Mouse (Mus musculus): ENCODE measurements around the gene Slc1a7.

Gene Slc1a7

DNA sequence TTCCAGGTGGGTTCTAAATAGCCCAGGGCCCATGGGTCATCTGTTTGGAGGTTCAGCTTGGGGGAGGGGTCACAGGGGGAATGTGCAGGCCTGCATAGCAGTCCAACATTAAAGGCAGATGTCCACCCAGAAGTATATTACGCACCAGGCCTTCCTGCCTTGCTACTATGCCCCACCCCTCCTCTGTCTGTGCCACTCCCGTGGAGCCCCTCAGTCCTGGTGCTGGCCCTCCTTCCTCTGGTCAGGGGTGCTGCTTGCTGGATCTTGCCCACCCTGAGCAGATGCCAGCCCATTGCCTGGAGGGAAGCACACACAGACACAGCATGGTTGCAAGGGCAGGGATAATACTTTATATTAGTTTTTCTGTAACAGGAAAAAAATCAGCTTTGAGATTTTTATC, 46.3 kb downstream of the Slc1a7 start:
- DNase-seq (ENCODE audit: low spot score in 2 of 2): no peak

DNA sequence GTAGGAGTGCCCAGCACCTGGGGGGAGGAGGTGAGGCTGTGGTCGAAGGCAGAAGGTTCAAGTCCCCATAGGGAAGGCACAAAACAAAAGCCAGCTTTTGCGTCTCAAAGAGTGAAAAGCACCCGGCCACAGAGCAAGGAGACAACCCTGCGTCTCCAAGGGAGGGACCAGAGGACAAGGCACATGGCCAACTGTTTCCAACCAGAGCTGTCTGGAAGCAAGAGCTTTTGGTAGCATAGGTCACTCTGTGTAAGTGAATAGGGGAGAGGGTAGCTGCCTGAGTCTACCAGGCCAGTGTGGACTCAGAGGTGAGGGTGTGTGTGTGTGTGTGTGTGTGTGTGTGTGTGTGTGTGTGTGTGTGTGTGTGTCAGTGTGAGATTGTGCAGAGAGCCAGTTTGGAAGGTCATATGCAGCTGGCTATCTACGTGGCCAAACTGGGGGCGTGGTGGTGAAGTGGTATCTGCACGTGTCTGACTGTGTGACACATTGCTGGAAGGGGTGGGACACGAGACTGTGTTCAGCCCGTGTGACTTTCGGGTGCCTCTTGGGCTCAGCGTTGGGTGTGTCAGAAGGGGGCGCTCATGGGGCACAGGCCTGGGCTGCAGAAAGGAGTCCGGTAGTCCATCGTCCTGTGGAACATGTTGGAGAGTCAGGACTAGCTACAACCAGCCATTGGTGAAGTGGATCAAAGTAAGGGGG, 47.1 kb downstream of the Slc1a7 start:
- no peak for DNase-seq (ENCODE audit: low spot score in 2 of 2)

DNA sequence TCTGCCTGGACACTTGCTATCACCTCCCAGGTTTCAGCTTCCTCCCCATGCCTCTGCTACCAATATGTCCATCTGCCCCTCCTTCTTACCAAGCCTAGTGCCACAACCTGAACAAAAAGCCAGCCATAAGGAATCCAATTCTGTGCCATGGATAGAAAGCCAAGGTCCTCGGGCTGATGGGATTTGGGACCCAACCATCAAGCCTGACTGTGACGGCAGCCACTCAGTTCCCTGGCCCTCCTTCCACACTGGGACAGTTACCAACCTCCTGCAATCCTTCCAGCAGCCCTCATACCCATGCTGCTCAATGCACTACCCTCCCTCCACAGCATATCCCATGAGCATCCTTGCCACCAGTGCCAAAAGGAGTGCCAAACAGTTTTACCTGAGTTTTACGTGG, 48.2 kb downstream of the Slc1a7 start:
- no peak for DNase-seq (ENCODE audit: low spot score in 2 of 2)

DNA sequence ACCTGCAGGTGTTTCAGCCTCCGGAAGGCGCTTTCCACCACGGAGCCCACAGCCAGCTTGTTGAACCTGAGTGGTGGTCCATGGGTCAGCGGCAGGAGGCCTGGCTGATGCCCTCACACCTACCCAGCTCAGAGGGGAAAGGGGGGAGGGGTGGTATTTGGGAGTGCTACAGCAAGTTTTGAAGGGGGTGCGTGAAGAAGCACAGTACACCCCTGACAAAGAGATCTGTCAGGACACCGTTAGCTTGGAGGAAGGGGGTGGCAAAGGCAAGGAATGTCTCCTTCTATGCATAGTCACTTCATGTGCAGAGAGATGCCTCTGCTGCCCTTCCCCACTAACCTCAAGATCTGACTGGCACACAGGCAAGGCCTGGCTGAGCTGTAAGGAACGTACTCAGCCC, 49.7 kb downstream of the Slc1a7 start:
- DNase-seq (ENCODE audit: low spot score in 2 of 2): no peak

DNA sequence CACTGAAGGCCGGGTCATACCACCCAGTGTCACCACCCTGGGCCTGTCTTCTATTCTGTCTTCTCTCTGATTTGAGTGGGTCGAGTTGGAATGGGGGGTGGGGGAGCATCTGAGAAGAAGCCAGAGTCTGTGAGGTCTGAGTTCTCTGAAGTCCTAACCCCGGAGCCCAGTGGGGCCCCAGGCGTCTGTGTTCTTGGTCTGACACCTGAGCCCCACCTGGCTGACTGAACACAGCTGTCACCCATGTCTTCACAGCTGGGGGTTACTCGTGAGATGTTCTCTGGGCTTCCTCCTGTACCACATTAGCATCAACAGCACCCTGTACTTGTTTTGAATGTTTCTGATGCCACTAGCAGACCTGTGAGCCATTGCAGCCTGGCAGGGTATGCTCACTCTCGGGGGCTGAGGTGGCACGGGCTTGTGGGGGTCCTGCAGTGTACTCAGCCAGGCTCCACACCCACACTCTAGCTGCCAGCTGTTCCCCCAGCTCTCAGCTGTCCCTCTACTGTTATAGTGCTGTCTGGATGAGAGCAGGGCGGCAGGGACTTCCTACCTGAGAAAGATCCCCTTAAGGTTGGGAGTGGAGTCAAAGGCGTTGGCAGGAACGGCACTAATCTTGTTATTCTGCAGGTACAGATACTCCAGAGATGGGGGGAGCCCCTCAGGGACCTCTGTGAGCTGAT, 50.2 kb downstream of the Slc1a7 start:
- no peak for DNase-seq (ENCODE audit: low spot score in 2 of 2)

DNA sequence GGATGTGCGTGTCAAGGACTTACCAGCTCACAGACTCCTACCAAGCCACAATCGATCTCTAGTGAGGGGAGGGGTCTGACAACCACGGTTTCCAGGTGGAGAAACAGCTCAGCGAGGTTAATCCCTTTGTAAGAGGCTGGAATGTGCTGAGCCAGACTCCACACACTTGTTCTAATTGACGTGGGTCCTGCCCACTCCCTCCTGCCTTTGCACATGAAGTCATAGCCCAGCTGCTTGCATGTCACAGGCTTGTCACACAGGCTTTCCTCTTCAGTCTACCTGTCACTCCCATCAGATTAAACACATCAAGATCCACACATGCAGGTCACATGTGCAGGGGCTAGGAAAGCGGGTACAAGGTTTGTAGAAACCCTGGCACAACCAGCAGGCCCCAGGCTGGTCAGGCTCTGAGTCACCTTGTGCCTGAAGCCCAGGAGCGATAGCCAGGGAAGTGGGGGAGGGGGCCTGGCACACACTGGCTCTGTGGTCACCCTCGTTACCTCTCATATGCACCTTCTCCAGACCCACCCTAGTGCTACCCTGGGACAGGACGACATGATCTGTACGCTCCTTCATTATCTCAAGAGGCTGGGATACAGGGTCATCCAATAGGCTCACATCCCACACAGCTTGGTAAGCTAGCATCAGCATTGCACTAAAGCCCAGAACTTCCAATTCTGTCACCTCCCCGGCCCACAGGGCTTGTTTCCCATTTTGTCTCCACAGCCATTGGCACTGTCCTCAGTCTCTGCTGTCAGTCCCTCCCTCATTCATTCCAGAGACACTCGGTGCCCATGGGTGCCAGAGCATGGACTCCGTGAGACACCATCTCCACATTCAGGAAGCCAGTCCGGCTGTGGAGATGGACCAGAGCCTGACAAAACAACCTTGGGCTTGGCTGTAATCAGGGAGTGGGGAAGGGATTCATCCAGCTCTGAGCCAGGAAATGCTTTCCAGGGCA, 51.1 kb downstream of the Slc1a7 start:
- DNase-seq (ENCODE audit: low spot score in 2 of 2): peak; percentile 31 to 48

DNA sequence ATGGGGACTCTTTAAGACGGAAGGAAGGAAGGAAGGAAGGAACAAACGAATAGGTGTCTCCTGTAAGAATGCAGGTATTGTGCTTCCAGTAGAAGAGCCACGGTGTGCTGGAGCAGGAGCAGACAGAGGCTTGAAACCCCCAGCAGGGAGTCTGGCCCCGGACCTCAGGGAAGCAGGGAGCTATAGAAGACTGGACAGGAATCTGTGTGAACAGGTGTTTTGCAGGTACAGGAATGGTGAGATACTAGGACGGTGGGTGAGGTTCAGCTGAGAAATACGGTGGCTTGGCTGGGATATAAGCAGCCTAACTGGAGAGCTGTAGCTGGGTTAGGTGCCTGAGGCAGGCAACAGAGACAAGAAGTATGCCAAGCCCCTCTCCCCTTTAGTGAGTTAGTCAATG, 52.0 kb downstream of the Slc1a7 start:
- DNase-seq (ENCODE audit: low spot score in 2 of 2): no peak

DNA sequence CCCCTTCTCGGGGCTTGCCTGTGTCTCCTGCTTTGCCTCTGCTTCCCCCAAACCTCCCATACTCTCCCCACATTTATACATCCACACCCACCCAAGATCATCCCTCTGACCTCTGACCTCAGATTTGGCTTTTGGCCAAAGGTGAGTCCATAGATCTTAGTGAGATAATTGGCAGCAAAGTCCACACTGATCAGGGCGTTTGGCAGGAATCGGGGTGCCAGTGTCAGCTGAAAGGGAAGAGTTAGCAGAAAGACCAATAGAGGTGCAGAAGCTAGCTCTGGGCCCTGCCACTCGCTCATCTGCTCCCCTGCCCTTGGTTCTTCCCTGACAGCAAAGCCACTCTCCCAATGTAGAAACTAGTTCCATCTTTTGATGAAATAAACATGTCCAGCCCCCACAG, 55.1 kb downstream of the Slc1a7 start:
- DNase-seq (ENCODE audit: low spot score in 2 of 2): no peak

DNA sequence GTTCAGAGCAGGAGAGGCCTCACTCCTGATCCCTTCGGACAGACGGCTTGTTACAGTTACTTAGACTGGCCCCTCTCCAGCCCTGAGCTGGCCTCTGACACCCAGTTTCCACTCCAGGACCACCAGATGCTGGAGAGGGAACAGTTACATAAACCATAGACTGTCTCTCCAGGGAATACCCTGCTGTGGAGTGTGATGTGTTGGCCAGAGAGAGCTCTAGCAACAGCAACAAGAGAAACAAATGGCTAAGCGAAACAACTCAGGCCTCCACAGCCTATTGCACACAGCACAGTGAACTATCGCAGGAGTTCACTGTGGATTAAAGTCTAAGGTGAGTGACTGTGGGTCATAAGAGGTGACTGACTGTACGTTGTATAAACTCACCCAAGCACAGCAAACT, 56.5 kb downstream of the Slc1a7 start:
- no peak for DNase-seq (ENCODE audit: low spot score in 2 of 2)

DNA sequence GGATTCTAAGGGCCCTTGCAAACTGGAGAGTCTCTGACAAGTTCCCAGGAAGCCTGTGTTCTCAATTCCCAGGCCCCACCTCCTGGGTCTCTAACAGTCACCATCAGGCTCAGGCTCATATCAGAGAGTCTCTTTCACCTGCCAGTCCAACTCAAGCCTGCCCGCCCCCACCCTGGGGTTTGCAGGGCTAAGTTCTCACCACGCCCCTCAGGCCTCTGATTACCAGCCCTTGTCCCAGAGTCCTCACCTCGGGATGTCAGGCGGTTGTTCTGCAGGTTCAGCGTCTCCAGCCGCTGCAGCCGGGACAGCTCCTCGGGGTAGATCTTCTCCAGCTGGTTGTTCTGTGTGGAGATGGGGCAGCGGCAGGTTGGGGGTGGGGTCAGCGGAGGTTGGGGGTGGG, 57.1 kb downstream of the Slc1a7 start:
- no peak for DNase-seq (ENCODE audit: low spot score in 2 of 2)

DNA sequence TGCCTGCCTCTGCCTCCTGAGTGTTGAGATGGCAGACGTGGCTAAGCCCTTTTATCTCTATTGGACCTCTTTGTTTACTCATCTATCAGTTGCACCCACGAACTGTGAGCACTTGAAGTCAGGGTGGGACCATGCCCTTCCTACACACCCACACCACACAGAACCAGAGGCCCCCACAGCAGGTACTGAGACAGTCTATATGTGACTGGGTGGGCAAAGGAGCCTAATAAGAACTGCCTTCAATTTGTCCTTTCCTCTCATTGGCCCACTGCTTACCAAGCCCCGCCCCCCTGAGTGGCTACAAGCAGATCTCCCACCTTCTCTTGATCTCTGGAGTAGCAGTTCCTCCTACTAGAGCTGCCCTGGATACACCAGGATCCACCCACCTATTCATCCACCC, 58.1 kb downstream of the Slc1a7 start:
- no peak for DNase-seq (ENCODE audit: low spot score in 2 of 2)

DNA sequence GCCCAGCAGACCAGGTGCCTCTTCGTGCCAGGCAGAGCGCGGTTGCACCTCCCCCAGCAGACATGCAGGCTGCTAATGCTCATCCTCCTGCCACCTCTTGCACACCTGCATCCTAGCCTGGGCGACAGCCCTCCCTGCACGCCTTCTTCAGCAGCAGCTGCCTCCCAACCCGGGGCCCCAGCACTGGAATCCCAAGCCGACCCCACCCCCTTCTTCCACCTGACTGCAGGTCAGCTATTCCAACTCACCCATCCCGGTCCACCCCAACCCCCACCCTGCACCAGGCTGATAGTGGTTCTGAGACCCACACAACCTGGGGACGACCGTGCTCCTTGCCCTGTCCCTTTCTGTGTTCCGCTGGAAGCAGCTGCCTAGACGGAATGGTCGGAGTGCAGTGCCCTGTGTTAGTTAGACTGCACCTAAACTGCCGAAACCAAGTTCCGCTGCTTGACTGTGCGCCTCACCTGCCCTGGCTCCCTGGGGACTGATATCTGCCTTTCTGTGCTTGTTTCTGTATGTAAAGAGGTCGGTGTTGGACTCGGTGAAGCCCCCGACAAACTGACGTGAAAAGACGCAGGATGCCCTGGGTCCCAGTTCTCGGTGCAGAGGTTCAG, 62.9 kb downstream of the Slc1a7 start:
- no peak for DNase-seq (ENCODE audit: low spot score in 2 of 2)

DNA sequence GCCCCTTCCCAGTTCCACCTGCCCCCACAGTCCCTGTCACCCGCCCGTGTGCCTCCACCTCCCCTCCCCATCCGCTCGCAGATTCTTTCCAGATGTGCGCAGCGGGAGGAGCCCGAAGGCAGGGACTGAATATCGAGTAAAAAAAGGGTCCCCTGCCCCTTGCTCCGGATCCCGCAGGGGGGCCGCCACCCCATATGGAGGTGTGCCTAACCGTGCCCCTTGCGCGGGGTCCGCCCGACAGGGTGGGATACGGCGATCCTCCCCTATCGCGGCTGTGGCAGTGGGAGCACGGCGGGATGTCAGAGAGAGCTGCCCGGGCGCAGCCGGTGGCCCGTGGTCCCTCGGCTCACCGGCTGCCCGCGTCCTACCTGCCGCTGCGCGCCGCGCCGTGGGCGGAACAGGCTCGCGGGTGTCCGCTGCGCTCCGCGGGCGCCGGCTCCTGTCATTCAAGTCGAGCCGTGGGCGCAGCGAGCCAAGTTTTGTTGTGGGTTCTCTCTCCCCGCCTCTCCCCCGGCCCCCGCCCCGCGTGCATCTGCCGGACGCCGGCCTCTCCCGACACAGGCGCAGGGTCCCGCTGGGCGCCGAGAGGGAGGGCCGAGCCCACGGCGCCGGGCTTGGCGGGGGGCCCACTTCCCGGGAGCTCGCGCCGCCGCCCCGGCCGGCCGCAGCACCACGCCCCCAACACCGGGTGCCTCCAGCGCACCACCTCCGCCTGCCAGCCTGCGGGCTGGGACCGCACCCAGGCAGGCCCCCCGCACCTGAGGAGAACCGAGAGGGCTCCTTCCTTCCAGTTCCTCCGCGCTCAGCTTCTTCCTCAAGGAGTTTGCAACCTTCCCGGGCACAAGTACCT, 63.6 kb downstream of the Slc1a7 start:
- peak; percentile 60 to 70 for DNase-seq (ENCODE audit: low spot score in 2 of 2)

DNA sequence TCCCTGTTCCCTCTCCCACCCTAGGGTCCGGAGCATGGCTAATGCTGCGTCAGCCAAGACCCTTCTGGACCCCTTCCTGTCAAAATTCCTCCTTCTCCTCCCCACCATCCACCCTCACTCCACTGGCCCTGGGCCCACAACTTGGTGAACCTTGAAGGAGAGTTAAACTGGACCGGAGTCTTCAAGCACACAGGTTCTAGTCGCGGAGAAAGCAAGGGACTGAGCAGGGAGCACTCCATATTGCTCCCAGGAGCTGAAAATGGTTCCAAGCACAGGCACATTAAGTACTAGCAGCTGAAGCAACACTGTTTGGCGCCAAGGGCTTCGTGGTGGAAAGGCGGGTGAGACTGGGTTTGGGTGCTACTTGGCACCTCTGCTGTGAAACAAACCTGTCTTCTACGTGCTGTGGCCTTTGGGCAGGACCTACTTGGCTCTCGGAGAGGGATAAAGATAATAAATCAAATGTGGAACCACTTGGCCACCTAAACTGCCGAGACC, 64.3 kb downstream of the Slc1a7 start:
- DNase-seq (ENCODE audit: low spot score in 2 of 2): no peak

DNA sequence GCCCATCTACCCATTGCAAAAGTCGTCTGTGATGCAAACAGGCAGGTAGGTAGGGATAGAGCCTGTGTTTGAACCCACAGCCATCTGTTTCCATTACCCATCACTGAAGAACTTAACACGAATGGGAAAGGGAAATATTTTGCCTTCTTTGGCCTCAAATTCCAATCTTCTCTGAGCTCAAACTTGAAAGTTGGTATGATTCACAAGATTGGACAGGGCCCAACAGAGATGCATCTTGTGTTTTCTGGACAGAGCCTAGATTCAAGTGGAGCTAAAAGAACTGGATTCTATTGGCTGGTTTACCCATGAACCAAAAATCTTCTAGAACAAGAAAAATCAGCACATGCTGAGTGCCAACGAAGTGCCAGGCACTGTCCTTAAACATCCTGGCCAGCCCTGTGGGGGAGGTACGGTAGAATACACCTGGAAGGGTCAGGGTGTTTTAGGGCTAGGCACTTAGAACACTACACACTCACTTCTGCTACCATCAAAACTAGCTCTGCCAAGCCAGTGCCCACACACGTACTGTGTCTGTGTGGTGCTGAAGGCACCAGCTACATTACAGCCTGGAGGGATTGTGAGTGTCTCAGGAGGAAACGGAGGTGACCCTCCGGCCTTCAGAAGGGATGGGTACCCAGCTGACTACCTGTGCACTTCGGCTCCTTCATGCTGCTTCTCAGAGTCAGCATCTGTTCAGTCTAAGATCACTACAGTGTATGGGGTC, 65.1 kb downstream of the Slc1a7 start:
- DNase-seq (ENCODE audit: low spot score in 2 of 2): no peak

DNA sequence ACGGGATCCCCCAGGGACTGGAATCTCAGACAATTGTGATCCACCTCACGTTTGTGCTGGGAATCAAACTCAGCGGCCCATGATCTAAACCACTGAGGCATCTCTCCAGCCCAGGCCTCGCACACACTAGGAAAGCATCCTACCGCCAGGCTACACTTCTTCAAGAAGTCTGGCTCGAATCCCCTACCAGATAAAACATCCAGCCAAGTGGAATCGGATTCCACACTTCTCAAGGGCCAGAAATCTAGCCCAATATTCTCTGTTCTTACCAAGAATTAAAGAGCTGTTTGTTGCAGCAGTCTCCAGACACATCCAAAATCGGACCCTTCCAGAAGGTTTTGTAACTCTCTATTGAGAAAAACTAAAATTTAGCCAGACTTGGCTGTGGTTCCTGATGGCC, 68.9 kb downstream of the Slc1a7 start:
- DNase-seq (ENCODE audit: low spot score in 2 of 2): no peak

DNA sequence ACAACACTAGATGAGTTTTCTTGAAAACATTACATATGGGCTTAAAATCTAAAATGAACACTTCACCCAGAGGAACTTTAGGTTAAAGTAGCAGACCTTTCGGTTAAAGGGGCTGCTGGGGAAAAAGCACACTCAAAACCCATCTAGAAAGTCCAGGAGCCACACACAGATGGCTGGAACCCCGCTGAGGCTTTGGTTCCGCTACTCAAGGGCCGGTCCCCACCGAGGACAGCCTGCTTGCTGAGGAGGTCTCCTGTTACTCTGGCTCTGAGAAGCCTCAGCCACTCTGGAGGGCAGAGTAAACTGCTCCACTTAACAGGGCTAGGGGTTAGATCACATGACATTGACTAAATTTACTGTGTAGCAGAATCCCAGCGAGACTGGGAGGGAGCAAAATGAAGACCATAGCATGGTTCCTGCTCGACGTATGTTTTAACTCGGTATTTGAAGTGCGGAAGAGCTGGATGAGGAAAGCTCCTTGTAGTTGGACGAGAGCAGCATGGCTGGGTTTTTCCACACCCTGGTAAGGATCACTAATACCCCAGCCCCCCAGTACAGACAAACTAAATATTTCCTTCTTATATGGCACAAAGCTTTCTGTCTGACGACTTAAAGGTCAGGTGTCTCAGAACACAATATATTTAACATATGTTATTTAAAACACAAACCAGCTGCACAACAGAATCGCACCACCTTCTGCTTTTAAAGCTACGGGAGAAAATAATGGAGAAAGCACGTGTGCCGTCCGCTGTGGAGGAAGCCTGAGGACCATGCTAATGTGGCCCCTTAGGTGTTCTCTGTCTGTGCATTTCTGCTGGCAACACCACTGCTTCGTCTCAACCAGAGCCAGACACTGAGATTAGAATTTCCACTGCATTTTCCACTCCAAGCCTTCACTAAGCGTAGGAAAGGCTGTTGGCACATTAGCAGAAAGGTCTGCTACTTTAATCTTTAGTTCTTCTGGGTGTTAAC, 77.3 kb downstream of the Slc1a7 start:
- no peak for DNase-seq (ENCODE audit: low spot score in 2 of 2)

DNA sequence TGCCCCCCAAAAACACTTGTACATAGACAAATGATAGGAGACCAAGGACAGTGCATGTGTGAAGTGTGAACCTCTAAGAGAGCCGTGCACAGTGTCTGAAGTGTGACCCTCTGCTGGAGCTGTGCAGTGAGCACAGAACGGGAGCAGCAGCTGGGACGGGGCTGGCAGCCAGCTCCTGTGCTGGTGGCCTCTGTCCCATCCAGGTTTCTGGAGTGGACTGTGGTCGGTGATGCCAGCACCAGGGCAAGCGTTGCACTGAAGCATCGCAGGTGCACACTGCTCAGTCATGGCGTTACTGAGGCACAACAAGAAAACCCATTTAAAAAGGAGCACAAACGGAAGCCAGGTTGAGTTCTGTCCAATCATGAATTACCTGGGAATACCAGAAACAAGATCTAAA, 78.0 kb downstream of the Slc1a7 start:
- DNase-seq (ENCODE audit: low spot score in 2 of 2): no peak

DNA sequence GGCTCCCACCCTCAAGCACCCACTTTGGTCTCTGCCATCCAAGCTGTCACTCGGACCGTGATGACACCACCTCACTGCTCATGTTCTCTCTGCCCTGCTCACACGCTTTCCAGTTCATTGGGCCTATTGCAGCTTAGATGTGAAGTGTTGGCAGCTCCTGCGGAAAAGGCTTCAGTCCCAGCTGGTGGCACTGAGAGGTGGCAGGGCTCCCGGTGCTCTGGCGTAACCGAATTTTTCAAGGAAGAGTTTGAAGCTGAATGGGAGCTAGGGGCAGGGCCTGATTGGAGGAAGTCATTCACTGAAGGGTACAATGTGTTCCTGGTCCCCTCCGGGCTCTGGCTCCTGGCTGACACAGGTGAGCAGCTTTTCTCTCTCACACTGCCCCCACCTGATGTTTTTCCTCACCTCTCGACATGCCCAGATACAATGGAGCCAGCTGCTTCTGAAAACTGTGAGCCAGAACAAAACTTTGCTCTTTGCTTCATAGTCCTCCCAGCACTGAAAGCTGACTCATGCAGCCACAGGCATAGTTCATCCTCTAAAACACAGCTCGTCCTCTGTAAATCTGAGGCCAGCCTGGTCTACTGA, 83.6 kb downstream of the Slc1a7 start:
- DNase-seq (ENCODE audit: low spot score in 2 of 2): no peak
